Mouse (Mus musculus): ENCODE results near the gene Gm9945.

Gm9945 gene

GRCm38 (mm10) chr11:53463551-53464424 is 16.2 kb upstream of the Gm9945 start:
- no peak for DNase-seq

DNA sequence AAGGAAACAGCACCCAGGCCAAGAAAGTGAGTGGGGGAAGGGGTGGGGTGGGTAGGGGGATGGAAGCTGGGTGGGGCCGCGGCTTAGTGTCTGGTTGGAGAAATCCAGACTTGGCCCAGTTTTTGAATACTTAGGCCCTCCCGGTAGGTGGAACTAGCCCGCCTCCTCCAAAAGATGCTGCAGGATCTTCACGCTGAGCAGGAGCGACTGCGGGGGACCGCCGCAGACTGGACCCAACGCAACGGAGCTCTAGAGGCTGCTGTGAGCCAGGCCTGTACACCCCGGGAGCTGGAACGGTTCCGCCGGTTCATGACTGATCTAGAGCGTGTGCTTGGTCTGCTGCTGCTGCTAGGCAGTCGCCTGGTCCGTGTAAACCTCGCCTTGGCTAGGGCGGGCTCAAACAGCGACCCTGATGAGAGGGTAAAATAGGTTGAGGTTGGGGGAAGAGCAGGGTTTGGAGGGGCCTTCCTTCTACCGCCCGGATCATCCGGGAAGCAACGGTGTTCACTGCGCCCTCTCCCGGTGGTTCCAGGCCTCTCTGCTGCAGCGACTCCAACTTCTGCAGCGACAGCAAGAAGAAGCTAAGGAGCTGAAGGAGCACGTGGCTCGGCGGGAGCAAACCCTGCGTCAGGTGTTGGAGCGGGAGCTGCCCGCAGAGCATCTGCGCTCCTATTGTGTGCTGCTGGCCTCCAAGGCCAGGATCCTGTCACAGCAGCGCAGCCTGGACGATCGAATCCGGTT is 13.6 kb upstream of the Gm9945 start:
- peak; percentile 81 for DNase-seq

GRCm38 (mm10) chr11:53469294-53469967 is 10.5 kb upstream of the Gm9945 start:
- DNase-seq: no peak

DNA sequence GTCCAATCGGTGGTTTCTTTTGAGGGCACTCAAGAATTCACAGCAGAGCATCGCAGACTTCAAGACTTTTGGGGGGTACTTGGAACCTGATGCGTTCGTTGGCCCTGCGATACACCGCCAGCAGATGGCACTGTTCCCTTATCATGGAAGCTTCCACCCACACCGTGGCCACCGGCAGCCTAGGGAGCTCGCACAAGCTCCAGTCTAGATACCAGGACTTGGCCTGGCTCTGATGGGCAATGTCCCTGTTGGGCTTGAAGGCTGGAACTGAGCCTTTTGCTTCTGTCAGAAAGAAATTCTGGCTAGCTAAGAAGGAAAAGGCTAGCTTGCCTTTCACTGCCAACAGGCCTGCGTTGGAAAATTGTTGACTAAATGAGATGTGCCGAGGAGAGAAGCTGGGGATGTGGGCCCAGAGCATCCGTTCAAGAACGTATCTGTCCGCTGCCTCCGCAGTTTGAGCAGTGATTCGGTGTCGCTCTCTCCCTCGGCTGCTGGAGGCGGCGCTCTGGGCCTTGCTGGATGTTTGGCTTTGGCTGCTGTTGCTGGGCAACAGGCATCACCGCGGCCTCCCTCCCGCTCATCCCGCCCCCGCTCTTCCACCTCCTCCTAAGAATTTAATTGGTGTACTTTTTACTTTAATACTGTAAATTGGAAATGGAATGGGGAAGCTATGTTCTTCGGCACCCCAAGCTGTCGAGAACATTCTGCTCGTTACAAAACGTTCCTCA is 9.8 kb upstream of the Gm9945 start, which contains the start of gene Gm9837:
Gm9837 (minus strand) TSS at position 512 of the 728 bp plus-strand sequence.
- peak; percentile 90 for DNase-seq

GRCm38 (mm10) chr11:53472709-53473108 is 7.3 kb upstream of the Gm9945 start:
- no peak for DNase-seq

DNA sequence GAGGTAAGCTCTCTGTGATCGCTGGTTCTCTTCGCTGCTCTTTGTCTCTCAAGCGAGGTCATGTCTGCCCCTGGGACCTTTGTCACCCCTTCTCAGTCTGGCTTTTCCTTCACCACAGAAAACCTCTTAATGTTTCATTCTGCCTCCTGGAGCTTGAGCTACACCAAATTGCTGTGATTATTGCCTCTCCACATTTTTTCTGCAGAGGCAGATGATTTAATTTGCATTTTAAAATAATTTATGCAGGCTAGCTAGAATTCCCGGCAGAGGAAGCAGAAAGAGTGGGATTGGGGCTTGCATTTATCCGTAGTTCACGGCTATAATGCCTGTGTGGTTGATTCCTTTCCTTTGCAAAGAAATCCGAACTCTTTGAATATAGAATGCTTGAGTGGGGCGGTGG is 4.3 kb upstream of the Gm9945 start:
- DNase-seq: no peak

DNA sequence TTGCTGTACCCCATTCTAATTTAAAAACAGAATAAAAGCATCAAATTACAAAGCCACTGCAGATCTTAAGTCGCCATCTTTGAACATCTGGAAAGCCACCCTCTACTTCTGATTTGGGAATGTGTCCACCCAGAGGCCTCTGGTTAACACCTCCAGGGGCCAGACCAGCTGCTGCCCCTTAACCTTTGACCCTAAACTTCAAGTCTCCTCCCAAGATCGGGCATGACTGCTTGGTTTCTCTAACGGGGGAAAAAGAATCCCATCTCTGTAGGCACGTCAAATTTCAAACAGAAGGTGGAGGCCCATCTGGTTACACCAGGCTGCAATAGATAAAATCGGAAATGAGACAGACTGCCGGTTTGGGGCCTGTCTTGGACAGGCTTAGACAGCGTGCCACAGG is 2.1 kb upstream of the Gm9945 start:
- DNase-seq: no peak

GRCm38 (mm10) chr11:53478383-53479170 is 1.4 kb upstream of the Gm9945 start:
- DNase-seq: peak; percentile 21

DNA sequence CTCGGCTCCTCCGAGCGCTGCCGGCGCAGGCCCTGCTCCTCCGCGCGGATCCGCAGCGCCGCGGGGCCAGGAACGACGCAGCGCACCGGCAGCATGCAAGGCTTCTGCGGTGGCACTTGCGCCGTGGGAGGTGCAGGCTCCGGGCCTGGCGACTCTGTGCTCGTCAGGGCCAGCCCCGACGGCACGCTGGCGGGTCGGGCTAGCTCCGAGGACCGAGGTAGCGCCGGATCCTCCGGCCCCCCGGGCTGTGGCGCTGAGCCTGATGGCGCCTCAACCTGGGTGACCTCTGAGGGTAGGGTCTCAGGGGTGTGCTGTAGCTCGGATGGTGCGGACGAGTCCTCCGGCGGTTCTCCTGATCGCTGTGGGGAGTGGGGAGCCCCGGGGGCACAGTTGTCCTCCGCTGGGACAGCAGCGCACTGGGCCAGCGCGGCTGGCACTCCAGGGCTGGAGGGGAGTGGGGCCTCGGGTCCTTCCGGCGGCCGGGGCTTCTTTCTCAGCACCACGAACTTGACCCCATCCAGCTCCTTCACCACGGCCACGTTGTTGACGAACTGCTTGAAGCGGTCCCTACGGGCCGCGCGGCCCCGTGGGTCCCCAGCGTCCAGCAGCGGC is 689 bp upstream of the Gm9945 start:
- DNase-seq: peak; percentile 38

DNA sequence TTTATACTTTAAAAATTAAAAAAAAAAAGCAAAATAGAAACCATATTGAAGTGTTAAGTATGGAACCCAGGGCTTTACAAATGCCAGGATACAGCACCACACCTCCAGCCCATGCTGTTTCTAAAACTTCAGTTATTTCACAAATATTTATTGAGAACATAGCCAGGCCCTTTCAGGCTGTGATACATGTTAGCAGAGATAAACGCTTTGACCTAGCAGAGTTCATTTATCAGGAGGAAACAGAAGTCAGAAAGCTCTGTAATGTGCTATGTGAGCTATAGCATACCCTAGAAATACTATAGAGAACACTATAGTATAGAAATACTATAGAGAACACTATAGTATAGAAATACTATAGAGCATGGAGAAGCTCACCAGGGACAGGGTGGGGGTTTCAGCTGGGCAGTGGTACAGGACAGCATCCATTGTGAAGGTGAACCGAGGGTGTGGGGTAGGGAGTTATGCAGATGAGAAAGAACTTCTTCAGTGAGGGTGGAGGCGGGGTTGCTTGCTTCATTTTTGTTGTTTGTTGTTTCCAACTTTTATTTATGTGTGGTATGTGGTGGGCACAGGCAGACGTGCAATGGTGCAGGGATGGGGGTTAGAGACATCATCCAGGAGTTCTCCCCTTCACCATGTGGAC is 1.2 kb downstream of the Gm9945 start:
- DNase-seq: no peak

GRCm38 (mm10) chr11:53483159-53483891 is 3.4 kb downstream of the Gm9945 start:
- DNase-seq: no peak

- DNase-seq: no peak
These were observed 5.8 kb downstream of the Gm9945 start for GRCm38 (mm10) chr11:53485719-53486118.

DNA sequence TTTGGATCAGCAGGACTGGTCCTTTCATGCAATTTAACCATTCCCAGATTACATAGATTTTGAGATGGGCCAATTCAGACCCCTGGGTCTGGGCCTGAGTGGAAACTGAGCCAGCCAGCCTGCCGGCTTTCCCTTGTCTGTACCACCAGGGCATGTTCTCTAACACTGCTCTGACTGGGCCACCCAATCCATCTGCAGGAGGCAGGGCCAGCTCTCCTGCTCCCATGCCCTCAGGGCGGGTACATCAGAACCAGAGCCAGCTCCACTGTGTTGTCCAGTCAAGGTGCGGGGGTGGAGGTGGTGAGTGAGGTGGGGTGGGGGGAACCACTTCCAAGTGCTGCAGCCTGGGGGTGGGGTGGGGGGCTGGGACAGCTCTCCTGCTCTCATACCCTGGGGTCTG is 6.4 kb downstream of the Gm9945 start:
- no peak for DNase-seq

DNA sequence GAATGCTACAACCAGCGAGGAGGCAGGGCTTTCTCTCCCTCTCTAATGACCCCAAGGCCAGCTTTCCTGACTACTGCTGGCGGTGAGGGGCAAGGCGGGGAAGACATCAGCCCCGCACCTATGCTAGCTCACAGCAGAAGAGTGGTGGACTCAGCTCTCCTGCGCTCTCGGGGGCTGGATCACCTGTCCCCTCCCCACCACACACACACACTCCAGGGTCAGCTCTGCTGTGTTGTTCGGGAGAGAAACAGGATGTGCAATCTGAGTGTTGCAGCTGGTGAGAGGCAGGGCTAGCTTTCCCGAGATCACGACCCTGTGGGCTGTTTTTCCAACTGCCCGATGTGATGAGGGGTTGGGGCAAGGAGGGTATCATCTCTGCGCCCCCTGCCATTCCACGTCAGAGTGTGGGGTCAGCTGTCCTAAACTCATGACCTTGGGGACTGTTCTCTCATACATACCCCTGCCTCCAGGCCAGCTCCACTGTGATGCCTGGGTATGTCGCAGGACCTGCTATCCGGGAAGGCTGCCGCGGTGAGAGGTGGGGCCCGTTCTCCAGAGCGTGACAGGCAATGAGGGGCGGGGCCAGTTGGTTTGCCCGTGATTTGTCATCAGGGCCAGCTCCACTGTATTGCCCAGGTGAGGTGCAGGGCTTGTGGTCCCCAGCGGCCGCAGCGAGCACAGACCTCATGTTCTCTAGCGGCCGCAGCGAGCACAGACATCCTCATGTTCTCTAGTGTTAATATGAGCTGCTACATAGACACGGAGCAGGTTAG is 7.0 kb downstream of the Gm9945 start:
- peak; percentile 46 for DNase-seq

- no peak for DNase-seq
These were observed 9.0 kb downstream of the Gm9945 start for GRCm38 (mm10) chr11:53489007-53489406.

GRCm38 (mm10) chr11:53489421-53489820 is 9.5 kb downstream of the Gm9945 start:
- no peak for DNase-seq

GRCm38 (mm10) chr11:53491954-53492401 is 12.0 kb downstream of the Gm9945 start:
- no peak for DNase-seq

DNA sequence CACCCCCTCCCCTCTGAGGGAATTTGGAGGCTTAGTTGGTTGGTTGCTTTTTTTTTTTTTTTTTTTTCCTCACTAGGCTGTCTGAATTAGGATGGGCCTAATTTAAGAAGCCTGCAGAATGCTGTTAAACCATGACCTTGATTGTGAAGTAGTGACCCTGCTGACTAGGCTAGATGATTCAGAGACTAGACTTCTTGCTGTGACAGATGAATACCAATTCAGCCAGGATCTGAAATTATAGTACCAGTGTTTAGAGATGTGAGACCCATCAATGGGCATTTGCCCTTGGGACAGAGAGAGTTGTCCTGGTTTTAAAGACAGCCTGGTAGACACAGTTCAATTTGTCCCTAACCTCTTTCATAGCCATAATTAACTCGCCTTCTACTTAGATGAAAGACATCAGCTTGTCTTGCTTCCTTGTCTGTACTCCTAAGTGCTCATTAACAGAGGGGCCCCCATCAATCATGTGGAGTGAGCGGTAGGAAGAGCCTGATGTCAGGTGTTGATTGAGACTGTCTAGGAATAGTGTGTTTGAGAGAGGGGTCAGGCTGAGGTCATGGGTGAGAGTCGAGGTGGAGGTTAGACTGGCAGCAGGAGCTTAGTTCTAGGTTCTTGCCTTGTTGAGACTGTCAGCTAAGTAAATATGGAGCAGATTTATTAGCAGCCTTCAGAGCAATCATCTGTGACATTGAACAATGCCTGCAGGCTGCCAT is 13.4 kb downstream of the Gm9945 start:
- DNase-seq: no peak

GRCm38 (mm10) chr11:53495417-53495816 is 15.5 kb downstream of the Gm9945 start:
- no peak for DNase-seq

All from kidney, adult 18-20 months (tissue).